Mouse (Mus musculus) bone marrow, adult 2 months (tissue): ENCODE results near the gene Gm19684. TPM values are rescaled to one million over a fixed set of nuclear protein-coding genes. Genes with fewer than 3 reads are reported as not detected.
"Not testable (repeated sequence)": the region's sequence is repeated elsewhere in the genome, so short reads cannot be mapped to it uniquely, and the experiment has no call there.

Experiments used
- H3K27ac ChIP-seq: fragments of 200-500 bp; 2 replicates; pipeline ENCODE4 v1.5.1; 2012; ENCODE audit warnings: low read depth, mild to moderate bottlenecking, control low read depth, inconsistent platforms, low read length; ENCODE audit not compliant: control insufficient read depth, poor library complexity, insufficient read depth
- H3K4me1 ChIP-seq: fragments of 200-500 bp; 2 replicates; pipeline ENCODE4 v1.6.1; 2011; ENCODE audit warnings: low read length; ENCODE audit not compliant: control insufficient read depth, insufficient read depth
- H3K4me3 ChIP-seq: fragments of 200-500 bp; replicated peaks from 2 replicates; pipeline ENCODE3; 2011; ENCODE audit warnings: mild to moderate bottlenecking, low read depth, low read length, control low read depth; ENCODE audit not compliant: control insufficient read depth
- CTCF ChIP-seq: fragments of 200-500 bp; IDR thresholded peaks from 2 replicates; pipeline ENCODE4 v1.5.1; 2011; ENCODE audit warnings: low read length, control low read depth; ENCODE audit not compliant: control insufficient read depth, insufficient read depth
- POLR2A ChIP-seq: fragments of 200-500 bp; IDR thresholded peaks from 2 replicates; pipeline ENCODE4 v1.6.1; 2011; ENCODE audit warnings: low read depth, mild to moderate bottlenecking, control low read depth, low read length, borderline replicate concordance; ENCODE audit not compliant: control insufficient read depth
- WGBS: fragments of 180-500 bp; shearing (Covaris S2); methylation state at CpG from one replicate; pipeline ENCODE4 v1.1.7; 2018; 5-methylcytosine and 5-hydroxymethylcytosine counted together
- polyA plus RNA-seq: library from polyadenylated mRNA; stranded (reverse); fragments of >200 nt; gene quantifications from 2 replicates; pipeline ENCODE4 v1.2.4, GENCODE M21; 2011; ENCODE audit warnings: low replicate concordance; ENCODE audit not compliant: missing spikeins, insufficient read depth, insufficient read length

The Gm19684 gene
- polyA plus RNA-seq, 1 experiment = 1.2 TPM

GRCm38 (mm10) chr17:36110641-36111509 is 10.6 kb upstream of the Gm19684 start:
- H3K4me3 ChIP-seq = peak overlapping the region; percentile 51
- 2% methylated on average over 57 of the region's 57 CpGs for WGBS
- H3K27ac ChIP-seq, H3K4me1 ChIP-seq: not testable (repeated sequence)

GRCm38 (mm10) chr17:36111510-36111868 is 10.0 kb upstream of the Gm19684 start:
- not testable (repeated sequence) for H3K4me1 ChIP-seq, H3K27ac ChIP-seq
- peak overlapping the region; percentile 51 for H3K4me3 ChIP-seq
- WGBS = 0% methylated on average over 10 of the region's 10 CpGs
- peak; percentile 8; the same call in 1 of the 2 replicates for TF ChIP-seq POLR2A

- H3K4me1 ChIP-seq, H3K4me3 ChIP-seq, H3K27ac ChIP-seq: not testable (repeated sequence)
- 23% methylated on average over 6 of the region's 6 CpGs for WGBS
- peak; percentile 53; the same call in 1 of the 2 replicates for TF ChIP-seq CTCF
These were observed 7.4 kb upstream of the Gm19684 start for GRCm38 (mm10) chr17:36113979-36114593.

GRCm38 (mm10) chr17:36116545-36116944 is 4.9 kb upstream of the Gm19684 start:
- not testable (repeated sequence) for H3K27ac ChIP-seq, H3K4me1 ChIP-seq, H3K4me3 ChIP-seq
- WGBS = 62% methylated on average over 3 of the region's 3 CpGs

GRCm38 (mm10) chr17:36120839-36121238 is 639 bp upstream of the Gm19684 start:
- H3K4me1 ChIP-seq, H3K27ac ChIP-seq: not testable (repeated sequence)
- WGBS = 11% methylated on average over 18 of the region's 18 CpGs
- peak overlapping the region; percentile 52 for H3K4me3 ChIP-seq

- WGBS = 74% methylated on average over 3 of the region's 3 CpGs
- not testable (repeated sequence) for H3K4me1 ChIP-seq, H3K27ac ChIP-seq, H3K4me3 ChIP-seq
These were observed 2.6 kb downstream of the Gm19684 start for GRCm38 (mm10) chr17:36124111-36124510.

- not testable (repeated sequence) for H3K27ac ChIP-seq, H3K4me1 ChIP-seq, H3K4me3 ChIP-seq
- 79% methylated on average over 12 of the region's 13 CpGs for WGBS
These were observed 7.0 kb downstream of the Gm19684 start for GRCm38 (mm10) chr17:36128525-36128924.

- H3K4me1 ChIP-seq, H3K4me3 ChIP-seq, H3K27ac ChIP-seq: not testable (repeated sequence)
- 86% methylated on average over 28 of the region's 28 CpGs for WGBS
These were observed 7.7 kb downstream of the Gm19684 start, which contains the start of gene Gm7030 for GRCm38 (mm10) chr17:36128968-36129817. Gm7030 (minus strand) TSS chr17:36129425.
